Mouse (Mus musculus) midbrain, embryonic 12.5 days (tissue): Measurements from ENCODE around the gene Cyp2c37. TPM values are rescaled to one million over a fixed set of nuclear protein-coding genes. Genes with fewer than 3 reads are reported as not detected.
"Not testable (repeated sequence)": the region's sequence is repeated elsewhere in the genome, so short reads cannot be mapped to it uniquely, and the experiment has no call there.

Source experiments
- ATAC-seq: fragments of 200-750 bp; cut with Nextera tagmentation; 2 replicates; pipeline ENCODE4 v1.8.0; 2017; ENCODE audit warnings: low read depth, moderate TSS enrichment, moderate library complexity; ENCODE audit not compliant: low FRiP score
- H3K27ac ChIP-seq: fragments of 300-500 bp; sonication (generic); replicated peaks from 2 replicates; pipeline ENCODE4 v1.5.1; 2016; ENCODE audit warnings: mild to moderate bottlenecking
- H3K27me3 ChIP-seq: fragments of 300-500 bp; sonication (generic); 2 replicates; pipeline ENCODE4 v1.6.1; 2016; ENCODE audit warnings: mild to moderate bottlenecking
- H3K36me3 ChIP-seq: fragments of 300-500 bp; sonication (generic); 2 replicates; pipeline ENCODE4 v1.6.1; 2016
- H3K4me1 ChIP-seq: fragments of 300-500 bp; sonication (generic); 2 replicates; pipeline ENCODE4 v1.6.1; 2016
- H3K4me2 ChIP-seq: fragments of 300-500 bp; sonication (generic); replicated peaks from 2 replicates; pipeline ENCODE4 v1.6.1; 2016; ENCODE audit warnings: mild to moderate bottlenecking, moderate library complexity
- H3K4me3 ChIP-seq: fragments of 300-500 bp; sonication (generic); 2 replicates; pipeline ENCODE4 v1.5.1; 2016; ENCODE audit warnings: mild to moderate bottlenecking
- H3K9ac ChIP-seq: fragments of 300-500 bp; sonication (generic); replicated peaks from 2 replicates; pipeline ENCODE4 v1.6.1; 2016; ENCODE audit warnings: mild to moderate bottlenecking, moderate library complexity
- H3K9me3 ChIP-seq: fragments of 300-500 bp; sonication (generic); 2 replicates; pipeline ENCODE4 v1.6.1; 2016; ENCODE audit warnings: mild to moderate bottlenecking
- WGBS: fragments of 180-500 bp; shearing (Covaris S2); methylation state at CpG from one replicate; pipeline ENCODE4 v1.1.7; 2016; 5-methylcytosine and 5-hydroxymethylcytosine counted together
- polyA plus RNA-seq: library from polyadenylated mRNA; unstranded; fragments of >200 nt; fragmentation: Nextera tagmentation; extraction: Ambion mirVana; gene quantifications from 2 replicates; pipeline ENCODE4 v1.2.1, GENCODE M21; 2016

Cyp2c37 gene
- not detected in 2 replicates for polyA plus RNA-seq

- not testable (repeated sequence) for ATAC-seq, H3K4me2 ChIP-seq, H3K4me1 ChIP-seq, H3K27ac ChIP-seq, H3K9ac ChIP-seq, H3K9me3 ChIP-seq, H3K4me3 ChIP-seq, H3K27me3 ChIP-seq, H3K36me3 ChIP-seq
- 97% methylated on average over 1 of the region's 1 CpGs for WGBS
Measured at GRCm38 (mm10) chr19:39992140-39992539, at the start of gene Cyp2c37. TSS of gene Cyp2c37 (plus strand) at chr19:39992424.

DNA sequence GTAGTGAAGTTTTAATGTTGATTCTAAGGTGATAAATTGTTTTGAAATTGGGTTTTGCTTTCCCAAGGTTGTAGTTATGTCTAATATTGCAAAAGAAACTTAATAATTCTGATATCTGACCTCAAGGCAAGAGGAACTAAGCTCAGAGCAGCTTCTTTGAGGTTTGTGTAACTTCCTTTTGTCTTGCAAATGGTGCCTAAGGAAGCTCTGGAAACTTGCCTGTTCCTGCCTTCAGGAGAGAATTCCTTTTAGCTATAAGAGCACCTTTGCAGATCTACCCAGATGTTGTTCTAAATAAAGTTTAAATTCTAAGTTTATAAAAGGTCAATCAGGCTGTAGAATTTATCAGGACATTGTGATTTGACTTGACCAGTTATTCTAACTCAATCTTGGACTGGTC, 31.4 kb upstream of the Cyp2c37 start:
- ATAC-seq: not testable (repeated sequence)

DNA sequence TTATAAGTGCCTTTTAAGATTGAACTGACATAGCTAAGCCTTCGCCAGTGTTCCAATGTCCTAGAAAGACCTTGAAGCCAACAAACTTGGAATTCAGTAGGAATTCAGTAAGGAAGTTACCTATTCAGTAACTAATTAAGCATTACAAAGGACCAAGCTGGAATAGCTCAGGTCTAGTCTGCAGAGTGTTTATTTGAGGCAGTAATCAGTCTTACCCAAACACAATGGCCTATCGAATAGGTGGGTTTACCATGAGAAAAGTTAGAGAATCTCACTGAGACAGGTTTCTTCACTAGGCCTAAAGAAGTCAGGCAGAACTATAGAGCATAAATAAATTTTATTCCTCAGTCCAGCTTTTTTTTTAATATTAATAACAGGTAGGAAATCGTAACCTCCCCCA, 21.1 kb upstream of the Cyp2c37 start:
- not testable (repeated sequence) for H3K4me1 ChIP-seq, H3K36me3 ChIP-seq, H3K4me2 ChIP-seq, H3K9ac ChIP-seq, ATAC-seq, H3K27me3 ChIP-seq, H3K4me3 ChIP-seq, H3K27ac ChIP-seq
- H3K9me3 ChIP-seq: 0 out of 2 replicates have a peak, but pooled peaks cover 14% of the 10 kb centered on the region
- 91% methylated on average over 3 of the region's 3 CpGs for WGBS

More for the DNA sequence above, 31.4 kb upstream of the Cyp2c37 start:
- H3K4me3 ChIP-seq, H3K27me3 ChIP-seq, H3K4me1 ChIP-seq, H3K9ac ChIP-seq, H3K36me3 ChIP-seq, H3K4me2 ChIP-seq, H3K27ac ChIP-seq, H3K9me3 ChIP-seq: not testable (repeated sequence)

GRCm38 (mm10) chr19:39989471-39989870, 2.8 kb upstream of the Cyp2c37 start:
- Histone ChIP-seq H3K27ac (no peak overlapping the region), H3K4me1 (no peaks in the 10 kb centered on the region), H3K4me2 (no peak overlapping the region), H3K4me3 (no peak overlapping the region), H3K27me3 (no peaks in the 10 kb centered on the region), H3K9me3 (no peaks in the 10 kb centered on the region), H3K9ac (no peak overlapping the region), H3K36me3 (no peaks in the 10 kb centered on the region)
- 62% methylated on average over 2 of the region's 2 CpGs for WGBS
- ATAC-seq: no peak

Other genes starting within 250 kb of the Cyp2c37 start
- gene Cyp2c40, start 179.6 kb upstream of the Cyp2c37 start, polyA plus RNA-seq: not detected in 2 replicates
- gene Cyp2c69, start 105.6 kb upstream of the Cyp2c37 start, polyA plus RNA-seq: not detected in 2 replicates
- gene Cyp2c54, start 81.4 kb downstream of the Cyp2c37 start, polyA plus RNA-seq: not detected in 2 replicates
- gene Cyp2c50, start 97.3 kb downstream of the Cyp2c37 start, polyA plus RNA-seq: not detected in 2 replicates
- not detected in 2 replicates for gene Cyp2c70, start 194.9 kb downstream of the Cyp2c37 start, polyA plus RNA-seq